Comparison of ENCODE assay signal across 2 mouse cellular contexts in genomic region chr6:142986706-142987105, GRCm38 (mm10). TPM values are rescaled to one million over a fixed set of nuclear protein-coding genes. Genes with fewer than 3 reads are reported as not detected.
"Had no signal": no experiment of that assay in that cellular context is flagged by ENCODE, and none has a peak within 500 bp of the region (broad histone marks: within the 10 kb centered on the region; RNA-seq: fewer than 3 reads in every experiment).

No protein-coding gene starts in this region.

RNA-seq across cellular contexts. Expression of gene St8sia1, which starts 22.5 kb away (rescaled TPM):
- total RNA-seq: granulocyte monocyte progenitor cell, adult 5-6 weeks had no signal
- polyA plus RNA-seq: erythroblast, embryonic 14.5 days had no signal
